Mouse (Mus musculus): Measurements from ENCODE around the gene Eri3.

- TF ChIP-seq CTCF (IDR thresholded peaks at IDR 0.05; ENCODE audit: borderline replicate concordance, insufficient read depth, low read depth, low read length): no peak
- TF ChIP-seq POLR2A (IDR thresholded peaks at IDR 0.05; ENCODE audit: borderline replicate concordance, insufficient read depth, low read length): no peak
Observed at GRCm38 (mm10) chr4:117557068-117557645, 7.0 kb downstream of the Eri3 start.

All from cerebellum, adult 2 months (tissue).